Mouse (Mus musculus) heart, postnatal 0 days (tissue): ENCODE measurements around the gene Il10ra.

ENCODE experiments used
- CTCF ChIP-seq: IDR thresholded peaks from 2 replicates; pipeline ENCODE4 v1.5.1; 2016; ENCODE audit warnings: antibody characterized with exemption, control low read depth, low read depth
- EP300 ChIP-seq: IDR thresholded peaks from 2 replicates; pipeline ENCODE4 v1.6.1; 2016; ENCODE audit warnings: antibody characterized with exemption, low read depth

DNA sequence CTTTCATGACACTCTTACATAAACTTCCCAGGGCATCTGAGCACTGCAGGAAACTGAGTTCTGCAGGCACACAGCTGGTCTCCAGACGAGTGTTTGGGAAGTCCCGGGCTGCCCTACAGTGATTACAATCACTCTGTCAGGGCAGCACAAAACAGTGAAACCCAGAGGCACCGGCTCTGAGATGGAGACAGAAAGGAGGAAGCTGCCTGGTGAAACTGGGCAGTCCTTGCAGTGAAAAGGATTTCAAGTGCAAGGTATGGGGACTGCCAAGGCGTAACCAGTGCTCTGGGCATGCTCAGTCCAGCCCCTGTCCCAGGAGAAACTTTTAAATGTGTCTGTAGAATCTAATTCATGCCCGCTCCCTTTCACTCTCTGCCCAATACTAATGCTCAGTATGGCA, 3.3 kb upstream of the Il10ra start:
- TF ChIP-seq CTCF, result no peak
- no peak for TF ChIP-seq EP300
